Mouse (Mus musculus): ENCODE data around the gene Hoxd4. TPM values are rescaled to one million over a fixed set of nuclear protein-coding genes. Genes with fewer than 3 reads are reported as not detected.

Gene Hoxd4
- total RNA-seq, 1 experiment, result 0.94 TPM

- in situ Hi-C loops (cut with MboI; ENCODE audit: low sequenced_read_pairs in 2 of 2, unreplicated experiment in 2 of 2), result loop anchor here in 1 of 2 experiments (10.0 kb wide), 1 partner anchor 64 kb away; no protein-coding TSS in a partner anchor
- TF ChIP-seq HCFC1 (IDR thresholded peaks at IDR 0.05; ENCODE audit: borderline replicate concordance, insufficient read depth, low read length) (no peak), ZNF384 (IDR thresholded peaks at IDR 0.05; ENCODE audit: low read depth, low read length) (no peak), MAFK (IDR thresholded peaks at IDR 0.05; ENCODE audit: insufficient read depth, low read depth, low read length) (no peak), ZC3H11A (IDR thresholded peaks at IDR 0.05; ENCODE audit: borderline replicate concordance, low read depth, low read length) (no peak), CHD2 (IDR thresholded peaks at IDR 0.05; ENCODE audit: low read depth, low read length) (no peak)
- no peaks in the 10 kb centered on the region for H3K36me3 ChIP-seq (ENCODE audit: control insufficient read depth, insufficient read depth, low read length, poor library complexity, severe bottlenecking)
- H3K27ac ChIP-seq (ENCODE audit: insufficient read depth, low read depth, low read length, poor library complexity, severe bottlenecking), result no peak overlapping the region
- H3K9me3 ChIP-seq (ENCODE audit: control insufficient read depth, insufficient read depth, low read depth, low read length), result no peaks in the 10 kb centered on the region
- no peak overlapping the region for H3K9ac ChIP-seq (ENCODE audit: insufficient read depth, low read depth, low read length, poor library complexity, severe bottlenecking)
- no peak for DNase-seq (ENCODE audit: low read depth, low spot score)
- H3K4me3 ChIP-seq (ENCODE audit: insufficient read depth in 1 of 2, low read depth in 1 of 2, low read length in 2 of 2, poor library complexity in 1 of 2, severe bottlenecking in 1 of 2), result no peak overlapping the region
- H3K4me1 ChIP-seq (ENCODE audit: control insufficient read depth in 2 of 2, insufficient read depth in 2 of 2, low read length in 2 of 2, poor library complexity in 1 of 2), result peaks cover 0 to 7% of the 10 kb centered on the region in 2 experiments; a peak in 2 of 4 replicates
Observed at GRCm38 (mm10) chr2:74748436-74748995, 36.8 kb downstream of the Hoxd4 start.

- Histone ChIP-seq H3K4me1 (ENCODE audit: control insufficient read depth in 2 of 2, insufficient read depth in 2 of 2, low read length in 2 of 2, poor library complexity in 1 of 2) (peaks cover 0 to 7% of the 10 kb centered on the region in 2 experiments; a peak in 2 of 4 replicates), H3K9me3 (ENCODE audit: control insufficient read depth, insufficient read depth, low read depth, low read length) (no peaks in the 10 kb centered on the region), H3K36me3 (ENCODE audit: control insufficient read depth, insufficient read depth, low read length, poor library complexity, severe bottlenecking) (no peaks in the 10 kb centered on the region), H3K4me3 (ENCODE audit: insufficient read depth in 1 of 2, low read depth in 1 of 2, low read length in 2 of 2, poor library complexity in 1 of 2, severe bottlenecking in 1 of 2) (peak overlapping the region; percentile 29 to 36; a peak in 3 of 4 replicates), H3K9ac (ENCODE audit: insufficient read depth, low read depth, low read length, poor library complexity, severe bottlenecking) (no peak overlapping the region), H3K27ac (ENCODE audit: insufficient read depth, low read depth, low read length, poor library complexity, severe bottlenecking) (no peak overlapping the region)
- no peak for TF ChIP-seq MAFK (IDR thresholded peaks at IDR 0.05; ENCODE audit: insufficient read depth, low read depth, low read length)
- TF ChIP-seq ZNF384 (IDR thresholded peaks at IDR 0.05; ENCODE audit: low read depth, low read length), result no peak
- no peak for TF ChIP-seq ZC3H11A (IDR thresholded peaks at IDR 0.05; ENCODE audit: borderline replicate concordance, low read depth, low read length)
- DNase-seq (ENCODE audit: low read depth, low spot score), result no peak
- in situ Hi-C loops (cut with MboI; ENCODE audit: low sequenced_read_pairs in 2 of 2, unreplicated experiment in 2 of 2), result loop anchor here in 1 of 2 experiments (10.0 kb wide), 1 partner anchor 65 kb away; no protein-coding TSS in a partner anchor
Observed at GRCm38 (mm10) chr2:74749337-74750121, 37.8 kb downstream of the Hoxd4 start.

- TF ChIP-seq HCFC1 (IDR thresholded peaks at IDR 0.05; ENCODE audit: borderline replicate concordance, insufficient read depth, low read length), result no peak
- TF ChIP-seq MAFK (IDR thresholded peaks at IDR 0.05; ENCODE audit: insufficient read depth, low read depth, low read length), result no peak
- TF ChIP-seq ZC3H11A (IDR thresholded peaks at IDR 0.05; ENCODE audit: borderline replicate concordance, low read depth, low read length), result no peak
Observed at GRCm38 (mm10) chr2:74750731-74751250, 39.1 kb downstream of the Hoxd4 start.

GRCm38 (mm10) chr2:74751861-74752260 is 40.1 kb downstream of the Hoxd4 start:
- DNase-seq (ENCODE audit: low read depth, low spot score), result no peak
- H3K36me3 ChIP-seq (ENCODE audit: control insufficient read depth, insufficient read depth, low read length, poor library complexity, severe bottlenecking), result no peaks in the 10 kb centered on the region
- peaks cover 0 to 3% of the 10 kb centered on the region in 2 experiments; a peak in 2 of 4 replicates for H3K4me1 ChIP-seq (ENCODE audit: control insufficient read depth in 2 of 2, insufficient read depth in 2 of 2, low read length in 2 of 2, poor library complexity in 1 of 2)
- H3K4me3 ChIP-seq (ENCODE audit: insufficient read depth in 1 of 2, low read depth in 1 of 2, low read length in 2 of 2, poor library complexity in 1 of 2, severe bottlenecking in 1 of 2), result no peak overlapping the region
- no peak for TF ChIP-seq ZNF384 (IDR thresholded peaks at IDR 0.05; ENCODE audit: low read depth, low read length)
- no peak for TF ChIP-seq ZC3H11A (IDR thresholded peaks at IDR 0.05; ENCODE audit: borderline replicate concordance, low read depth, low read length)
- no peak for TF ChIP-seq MAFK (IDR thresholded peaks at IDR 0.05; ENCODE audit: insufficient read depth, low read depth, low read length)
- TF ChIP-seq CHD2 (IDR thresholded peaks at IDR 0.05; ENCODE audit: low read depth, low read length), result no peak
- TF ChIP-seq HCFC1 (IDR thresholded peaks at IDR 0.05; ENCODE audit: borderline replicate concordance, insufficient read depth, low read length), result no peak
- H3K9me3 ChIP-seq (ENCODE audit: control insufficient read depth, insufficient read depth, low read depth, low read length), result no peaks in the 10 kb centered on the region
- H3K9ac ChIP-seq (ENCODE audit: insufficient read depth, low read depth, low read length, poor library complexity, severe bottlenecking), result no peak overlapping the region
- in situ Hi-C loops (cut with MboI; ENCODE audit: low sequenced_read_pairs in 2 of 2, unreplicated experiment in 2 of 2), result no loop called here
- H3K27ac ChIP-seq (ENCODE audit: insufficient read depth, low read depth, low read length, poor library complexity, severe bottlenecking), result no peak overlapping the region

More at GRCm38 (mm10) chr2:74750731-74751250, 39.1 kb downstream of the Hoxd4 start:
- H3K36me3 ChIP-seq (ENCODE audit: control insufficient read depth, insufficient read depth, low read length, poor library complexity, severe bottlenecking), result no peaks in the 10 kb centered on the region
- no peak overlapping the region for H3K4me3 ChIP-seq (ENCODE audit: insufficient read depth in 1 of 2, low read depth in 1 of 2, low read length in 2 of 2, poor library complexity in 1 of 2, severe bottlenecking in 1 of 2)
- H3K9ac ChIP-seq (ENCODE audit: insufficient read depth, low read depth, low read length, poor library complexity, severe bottlenecking), result no peak overlapping the region
- no peak for DNase-seq (ENCODE audit: low read depth, low spot score)
- H3K27ac ChIP-seq (ENCODE audit: insufficient read depth, low read depth, low read length, poor library complexity, severe bottlenecking), result no peak overlapping the region
- in situ Hi-C loops (cut with MboI; ENCODE audit: low sequenced_read_pairs in 2 of 2, unreplicated experiment in 2 of 2), result no loop called here
- peaks cover 0 to 7% of the 10 kb centered on the region in 2 experiments; a peak in 2 of 4 replicates for H3K4me1 ChIP-seq (ENCODE audit: control insufficient read depth in 2 of 2, insufficient read depth in 2 of 2, low read length in 2 of 2, poor library complexity in 1 of 2)
- H3K9me3 ChIP-seq (ENCODE audit: control insufficient read depth, insufficient read depth, low read depth, low read length), result no peaks in the 10 kb centered on the region
